Mouse (Mus musculus): Measurements from ENCODE around the gene Abcc5. TPM values are rescaled to one million over a fixed set of nuclear protein-coding genes. Genes with fewer than 3 reads are reported as not detected.
"Not testable (repeated sequence)": the region's sequence is repeated elsewhere in the genome, so short reads cannot be mapped to it uniquely, and the experiment has no call there.

Gene Abcc5
- polyA plus RNA-seq, 1 experiment from 2014 or later, result 44.9 TPM

DNA sequence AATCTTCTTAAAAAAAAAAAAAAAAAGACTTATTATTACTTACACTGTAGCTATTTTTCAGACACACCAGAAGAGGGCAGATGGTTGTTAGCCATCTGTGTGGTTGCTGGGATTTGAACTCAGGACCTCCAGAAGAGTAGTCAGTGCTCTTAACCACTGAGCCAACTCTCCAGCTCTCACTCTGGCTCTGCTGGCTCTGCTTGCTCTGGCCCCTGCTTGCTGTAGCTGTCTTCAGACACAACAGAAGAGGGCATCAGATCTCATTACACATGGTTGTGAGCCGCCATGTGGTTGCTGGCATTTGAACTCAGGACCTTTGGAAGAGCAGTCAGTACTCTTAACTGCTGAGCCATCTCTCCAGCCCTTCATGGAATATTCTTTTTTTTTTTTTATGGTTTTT is 11.9 kb upstream of the Abcc5 start:
- 66% methylated on average over 1 of the region's 1 CpGs for WGBS
- ATAC-seq (replicated peaks; ENCODE audit: insufficient number of reproducible peaks, low FRiP score, low TSS enrichment, low read depth), result not testable (repeated sequence)

DNA sequence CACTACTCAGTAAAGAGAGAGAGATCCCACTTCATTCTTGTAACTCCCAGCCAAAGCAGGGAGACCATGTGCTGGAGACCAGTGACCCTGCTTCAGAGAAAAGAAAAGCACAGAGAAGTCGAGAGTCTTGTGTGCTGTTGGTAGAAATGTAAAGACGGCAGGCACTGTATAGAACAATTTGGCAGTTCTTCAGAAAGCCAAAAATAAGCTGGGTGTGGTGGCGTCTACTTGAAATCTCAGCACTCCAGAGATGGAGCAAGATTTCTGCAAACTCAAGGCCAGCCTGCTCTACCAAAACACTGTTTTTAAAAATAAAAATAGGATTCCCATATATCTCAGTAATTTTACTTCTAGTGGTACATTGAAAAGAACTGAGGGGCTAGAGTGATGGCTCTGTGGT is 10.1 kb upstream of the Abcc5 start:
- no peak overlapping the region for H3K4me2 ChIP-seq (ENCODE audit: low read depth, low read length)
- no peak overlapping the region for H3K4me3 ChIP-seq (ENCODE audit: low read depth, low read length)
- DNase-seq (ENCODE audit: low spot score) (no peak), ATAC-seq (replicated peaks; ENCODE audit: insufficient number of reproducible peaks, low FRiP score, low TSS enrichment, low read depth) (no peak)
- H3K4me1 ChIP-seq (ENCODE audit: control insufficient read depth, insufficient read depth, low read length), result no peaks in the 10 kb centered on the region
- H3K27ac ChIP-seq (replicated peaks; ENCODE audit: low read depth, low read length), result no peak overlapping the region
- no peaks in the 10 kb centered on the region for H3K27me3 ChIP-seq (ENCODE audit: control insufficient read depth, insufficient read depth, low read length)
- H3K9ac ChIP-seq (replicated peaks; ENCODE audit: low read length), result no peak overlapping the region
- WGBS, result 84% methylated on average over 3 of the region's 3 CpGs
- no peaks in the 10 kb centered on the region for H3K36me3 ChIP-seq (replicated peaks; ENCODE audit: control insufficient read depth, insufficient read depth, low read depth, low read length)
- no peaks in the 10 kb centered on the region for H3K9me3 ChIP-seq (replicated peaks; ENCODE audit: control insufficient read depth, low read length)

More for the DNA sequence above, 11.9 kb upstream of the Abcc5 start:
- not testable (repeated sequence) for H3K4me2 ChIP-seq (ENCODE audit: low read depth, low read length); H3K4me1 ChIP-seq (ENCODE audit: control insufficient read depth, insufficient read depth, low read length); DNase-seq (ENCODE audit: low spot score); H3K36me3 ChIP-seq (replicated peaks; ENCODE audit: control insufficient read depth, insufficient read depth, low read depth, low read length); H3K27ac ChIP-seq (replicated peaks; ENCODE audit: low read depth, low read length); H3K4me3 ChIP-seq (ENCODE audit: low read depth, low read length); H3K27me3 ChIP-seq (ENCODE audit: control insufficient read depth, insufficient read depth, low read length); H3K9ac ChIP-seq (replicated peaks; ENCODE audit: low read length); H3K9me3 ChIP-seq (replicated peaks; ENCODE audit: control insufficient read depth, low read length)

DNA sequence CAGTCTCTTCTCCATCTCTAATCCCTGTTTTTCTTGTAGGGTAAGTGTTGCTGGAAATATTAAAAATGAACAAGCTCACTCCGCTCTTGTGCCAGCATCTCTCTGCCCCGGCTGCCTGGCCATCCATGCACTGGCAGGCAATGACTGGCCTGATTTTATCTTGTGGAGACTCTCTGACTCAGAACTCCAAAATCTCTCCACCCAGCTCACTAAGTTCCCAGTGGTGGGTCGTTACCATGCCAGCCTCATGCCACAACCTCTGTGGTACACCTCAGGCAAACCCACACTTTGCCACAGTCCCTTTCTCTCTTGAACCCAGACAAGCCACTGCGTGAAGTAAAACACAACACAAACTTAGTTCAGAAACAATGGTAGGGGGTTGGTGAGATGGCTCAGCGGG is 3.1 kb upstream of the Abcc5 start:
- no peaks in the 10 kb centered on the region for H3K27me3 ChIP-seq (ENCODE audit: control insufficient read depth, insufficient read depth, low read length)
- ATAC-seq (replicated peaks; ENCODE audit: insufficient number of reproducible peaks, low FRiP score, low TSS enrichment, low read depth), result no peak

GRCm38 (mm10) chr16:20427566-20427965 is 1.4 kb upstream of the Abcc5 start:
- H3K27me3 ChIP-seq (ENCODE audit: control insufficient read depth, insufficient read depth, low read length), result no peaks in the 10 kb centered on the region
- DNase-seq (ENCODE audit: low spot score) (no peak), ATAC-seq (replicated peaks; ENCODE audit: insufficient number of reproducible peaks, low FRiP score, low TSS enrichment, low read depth) (no peak)
- no peaks in the 10 kb centered on the region for H3K4me1 ChIP-seq (ENCODE audit: control insufficient read depth, insufficient read depth, low read length)
- H3K27ac ChIP-seq (replicated peaks; ENCODE audit: low read depth, low read length), result no peak overlapping the region
- no peak overlapping the region for H3K9ac ChIP-seq (replicated peaks; ENCODE audit: low read length)
- 80% methylated on average over 4 of the region's 4 CpGs for WGBS
- no peak overlapping the region for H3K4me3 ChIP-seq (ENCODE audit: low read depth, low read length)
- no peaks in the 10 kb centered on the region for H3K36me3 ChIP-seq (replicated peaks; ENCODE audit: control insufficient read depth, insufficient read depth, low read depth, low read length)
- H3K4me2 ChIP-seq (ENCODE audit: low read depth, low read length), result no peak overlapping the region
- no peaks in the 10 kb centered on the region for H3K9me3 ChIP-seq (replicated peaks; ENCODE audit: control insufficient read depth, low read length)

More for the DNA sequence above, 3.1 kb upstream of the Abcc5 start:
- Histone ChIP-seq H3K27ac (replicated peaks; ENCODE audit: low read depth, low read length) (no peak overlapping the region), H3K9me3 (replicated peaks; ENCODE audit: control insufficient read depth, low read length) (no peaks in the 10 kb centered on the region), H3K36me3 (replicated peaks; ENCODE audit: control insufficient read depth, insufficient read depth, low read depth, low read length) (no peaks in the 10 kb centered on the region), H3K4me3 (ENCODE audit: low read depth, low read length) (no peak overlapping the region), H3K4me1 (ENCODE audit: control insufficient read depth, insufficient read depth, low read length) (no peaks in the 10 kb centered on the region), H3K9ac (replicated peaks; ENCODE audit: low read length) (no peak overlapping the region), H3K4me2 (ENCODE audit: low read depth, low read length) (no peak overlapping the region)
- 88% methylated on average over 5 of the region's 5 CpGs for WGBS
- DNase-seq (ENCODE audit: low spot score), result no peak

DNA sequence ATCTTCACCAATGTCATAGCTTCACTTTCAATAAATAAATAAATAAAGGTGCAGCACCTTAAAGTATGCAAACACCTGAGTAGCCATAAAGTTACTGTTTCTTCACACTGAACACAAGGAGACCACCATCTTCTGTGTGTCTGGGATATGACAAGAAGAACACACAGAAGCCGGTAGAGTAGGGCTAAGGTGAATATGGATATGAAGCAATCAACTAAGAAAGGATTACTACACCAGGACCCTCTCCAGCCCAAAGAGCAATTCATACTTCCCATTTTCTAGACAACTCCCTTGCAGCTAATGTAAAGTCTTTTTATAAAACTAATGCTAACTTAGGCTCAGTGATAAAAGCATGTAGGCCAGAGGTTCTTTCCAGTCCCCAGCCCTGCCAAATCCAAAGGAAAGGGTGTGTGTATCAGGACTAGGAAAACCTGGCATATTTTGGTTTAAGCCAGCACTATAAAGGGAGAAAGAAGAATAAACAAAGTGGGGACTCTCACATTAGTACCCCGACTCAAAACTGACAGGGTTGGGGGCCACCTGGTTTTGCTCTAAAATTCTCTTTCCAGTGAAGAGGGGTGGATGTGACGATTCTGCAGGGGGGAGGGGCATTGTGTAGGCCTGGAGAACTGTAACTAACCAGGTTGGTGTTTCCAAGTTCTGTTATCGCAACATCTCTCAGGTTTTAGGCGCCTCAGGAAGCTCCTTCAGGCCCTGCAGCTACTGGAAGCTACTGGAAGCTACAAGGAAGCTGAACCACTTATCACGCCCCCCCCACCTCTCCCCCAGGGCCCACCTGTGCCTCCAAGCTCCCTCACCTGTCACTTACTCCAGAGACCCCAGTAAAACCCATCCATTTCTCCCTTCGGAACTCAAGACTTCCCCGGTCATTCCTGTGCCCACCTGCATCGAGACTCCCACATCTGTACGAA is 1.2 kb downstream of the Abcc5 start:
- Histone ChIP-seq H3K4me1 (ENCODE audit: control insufficient read depth, insufficient read depth, low read length) (no peaks in the 10 kb centered on the region), H3K9ac (replicated peaks; ENCODE audit: low read length) (peak overlapping the region; percentile 74), H3K36me3 (replicated peaks; ENCODE audit: control insufficient read depth, insufficient read depth, low read depth, low read length) (no peaks in the 10 kb centered on the region), H3K4me3 (ENCODE audit: low read depth, low read length) (peak overlapping the region; percentile 72), H3K9me3 (replicated peaks; ENCODE audit: control insufficient read depth, low read length) (no peaks in the 10 kb centered on the region), H3K4me2 (ENCODE audit: low read depth, low read length) (peak overlapping the region; percentile 44), H3K27ac (replicated peaks; ENCODE audit: low read depth, low read length) (no peak overlapping the region), H3K27me3 (ENCODE audit: control insufficient read depth, insufficient read depth, low read length) (no peaks in the 10 kb centered on the region)
- ATAC-seq (replicated peaks; ENCODE audit: insufficient number of reproducible peaks, low FRiP score, low TSS enrichment, low read depth) (no peak), DNase-seq (ENCODE audit: low spot score) (peak; percentile 2)
- WGBS, result 52% methylated on average over 10 of the region's 10 CpGs

DNA sequence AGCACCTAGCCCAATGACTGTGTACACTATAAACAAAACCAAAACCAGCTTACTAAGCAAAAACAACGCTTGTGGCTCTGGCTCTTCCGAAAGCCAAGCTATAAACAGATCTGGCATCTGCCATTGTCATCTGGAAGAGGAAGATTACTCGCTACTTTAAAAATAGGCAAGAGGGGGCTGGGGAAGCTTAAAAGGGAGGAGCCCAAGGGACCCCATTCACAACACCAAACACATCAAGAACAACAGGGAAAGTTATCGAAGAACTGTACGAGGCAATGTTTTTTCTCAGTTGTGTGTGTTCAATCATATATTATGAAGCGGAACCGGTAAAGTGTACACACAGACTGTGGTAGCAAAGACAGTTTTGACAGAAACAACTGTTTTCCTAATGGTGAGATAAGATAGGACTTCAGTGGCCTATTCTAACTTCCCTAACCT is 1.9 kb downstream of the Abcc5 start:
- H3K9ac ChIP-seq (replicated peaks; ENCODE audit: low read length), result no peak overlapping the region
- DNase-seq (ENCODE audit: low spot score) (no peak), ATAC-seq (replicated peaks; ENCODE audit: insufficient number of reproducible peaks, low FRiP score, low TSS enrichment, low read depth) (no peak)
- no peaks in the 10 kb centered on the region for H3K4me1 ChIP-seq (ENCODE audit: control insufficient read depth, insufficient read depth, low read length)
- WGBS, result 93% methylated on average over 7 of the region's 7 CpGs
- H3K4me3 ChIP-seq (ENCODE audit: low read depth, low read length), result no peak overlapping the region
- no peaks in the 10 kb centered on the region for H3K36me3 ChIP-seq (replicated peaks; ENCODE audit: control insufficient read depth, insufficient read depth, low read depth, low read length)
- no peaks in the 10 kb centered on the region for H3K27me3 ChIP-seq (ENCODE audit: control insufficient read depth, insufficient read depth, low read length)
- H3K4me2 ChIP-seq (ENCODE audit: low read depth, low read length), result no peak overlapping the region
- H3K9me3 ChIP-seq (replicated peaks; ENCODE audit: control insufficient read depth, low read length), result no peaks in the 10 kb centered on the region
- H3K27ac ChIP-seq (replicated peaks; ENCODE audit: low read depth, low read length), result no peak overlapping the region

DNA sequence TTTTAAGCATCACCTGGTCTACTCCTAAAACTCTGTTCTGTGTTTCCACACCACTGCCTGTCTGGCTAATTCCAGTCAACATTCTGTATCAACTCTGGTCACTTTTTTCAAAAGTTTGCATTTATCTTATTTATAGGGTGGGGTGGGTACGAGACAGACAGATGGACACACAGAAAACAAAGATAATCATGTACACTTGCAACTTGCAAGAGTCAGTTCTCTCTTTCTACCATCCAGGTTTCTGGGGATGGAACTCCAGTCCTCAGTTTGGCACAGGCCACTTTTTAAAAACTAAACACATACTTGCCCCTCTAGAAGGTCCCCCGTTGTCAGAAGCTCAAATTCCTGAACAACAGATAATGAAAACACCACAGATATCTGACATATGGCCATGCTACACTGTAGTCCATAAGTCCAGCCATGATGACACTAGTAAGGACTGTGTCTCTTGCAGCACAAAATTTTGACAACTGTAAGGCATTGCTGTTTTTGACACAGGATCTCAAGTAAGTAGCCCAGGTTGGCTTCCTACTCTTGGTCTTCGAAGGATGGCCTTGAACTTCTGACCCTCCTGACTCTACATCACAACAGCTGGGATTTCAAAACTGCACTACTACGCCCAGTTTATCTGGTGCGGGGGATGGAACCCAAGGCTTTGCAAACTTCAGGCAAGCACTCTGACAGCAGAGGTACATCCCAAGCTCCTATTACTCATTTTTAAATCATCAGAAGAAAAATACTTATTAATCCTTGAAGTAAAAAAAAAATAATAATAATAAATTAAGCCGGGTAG is 3.1 kb downstream of the Abcc5 start:
- Histone ChIP-seq H3K9ac (replicated peaks; ENCODE audit: low read length) (no peak overlapping the region), H3K27me3 (ENCODE audit: control insufficient read depth, insufficient read depth, low read length) (no peaks in the 10 kb centered on the region), H3K4me3 (ENCODE audit: low read depth, low read length) (no peak overlapping the region), H3K9me3 (replicated peaks; ENCODE audit: control insufficient read depth, low read length) (no peaks in the 10 kb centered on the region), H3K27ac (replicated peaks; ENCODE audit: low read depth, low read length) (no peak overlapping the region), H3K4me2 (ENCODE audit: low read depth, low read length) (no peak overlapping the region), H3K4me1 (ENCODE audit: control insufficient read depth, insufficient read depth, low read length) (no peaks in the 10 kb centered on the region), H3K36me3 (replicated peaks; ENCODE audit: control insufficient read depth, insufficient read depth, low read depth, low read length) (no peaks in the 10 kb centered on the region)
- 85% methylated on average over 6 of the region's 6 CpGs for WGBS
- DNase-seq (ENCODE audit: low spot score) (no peak), ATAC-seq (replicated peaks; ENCODE audit: insufficient number of reproducible peaks, low FRiP score, low TSS enrichment, low read depth) (no peak)

- no peak for DNase-seq (ENCODE audit: low spot score)
- Histone ChIP-seq H3K27ac (replicated peaks; ENCODE audit: low read depth, low read length) (no peak overlapping the region), H3K4me1 (ENCODE audit: control insufficient read depth, insufficient read depth, low read length) (no peaks in the 10 kb centered on the region), H3K4me2 (ENCODE audit: low read depth, low read length) (no peak overlapping the region), H3K36me3 (replicated peaks; ENCODE audit: control insufficient read depth, insufficient read depth, low read depth, low read length) (no peaks in the 10 kb centered on the region), H3K4me3 (ENCODE audit: low read depth, low read length) (no peak overlapping the region), H3K9me3 (replicated peaks; ENCODE audit: control insufficient read depth, low read length) (no peaks in the 10 kb centered on the region), H3K27me3 (ENCODE audit: control insufficient read depth, insufficient read depth, low read length) (no peaks in the 10 kb centered on the region), H3K9ac (replicated peaks; ENCODE audit: low read length) (no peak overlapping the region)
- 88% methylated on average over 2 of the region's 2 CpGs for WGBS
- no peak for ATAC-seq (replicated peaks; ENCODE audit: insufficient number of reproducible peaks, low FRiP score, low TSS enrichment, low read depth)
Observed at GRCm38 (mm10) chr16:20418054-20418453, 8.1 kb downstream of the Abcc5 start.

Measured in embryonic facial prominence, embryonic 11.5 days (tissue).